Mouse (Mus musculus) kidney, adult 11 months (tissue): ENCODE measurements around the gene Mapk3.
"Not testable (repeated sequence)": the region's sequence is repeated elsewhere in the genome, so short reads cannot be mapped to it uniquely, and the experiment has no call there.

Experiments used
- DNase-seq: peaks from one replicate; pipeline ENCODE4 v3.0.0; 2022

The Mapk3 gene

GRCm38 (mm10) chr7:126759672-126760390 lies 430 bp downstream of the Mapk3 start:
- DNase-seq, result no peak

GRCm38 (mm10) chr7:126760391-126760802 lies 996 bp downstream of the Mapk3 start:
- peak; percentile 77 for DNase-seq

GRCm38 (mm10) chr7:126760956-126761355 lies 1.6 kb downstream of the Mapk3 start:
- no peak for DNase-seq

- DNase-seq, result no peak
These were observed 2.2 kb downstream of the Mapk3 start for GRCm38 (mm10) chr7:126761529-126762067.

- DNase-seq, result no peak
These were observed 3.1 kb downstream of the Mapk3 start for GRCm38 (mm10) chr7:126762471-126763008.

- DNase-seq, result no peak
These were observed 6.1 kb downstream of the Mapk3 start for GRCm38 (mm10) chr7:126765540-126765939.

- peak; percentile 63 for DNase-seq
These were observed 6.8 kb downstream of the Mapk3 start, which contains the start of gene Gdpd3 for GRCm38 (mm10) chr7:126766201-126766600. Gene Gdpd3 (plus strand): TSS chr7:126766334.

- no peak for DNase-seq
These were observed 7.6 kb downstream of the Mapk3 start for GRCm38 (mm10) chr7:126767001-126767400.

GRCm38 (mm10) chr7:126770784-126771183 lies 11.4 kb downstream of the Mapk3 start:
- no peak for DNase-seq

GRCm38 (mm10) chr7:126773351-126773750 lies 13.9 kb downstream of the Mapk3 start:
- DNase-seq, result no peak

- no peak for DNase-seq
These were observed 15.1 kb downstream of the Mapk3 start for GRCm38 (mm10) chr7:126774463-126774862.

GRCm38 (mm10) chr7:126775185-126775977 lies 16.0 kb downstream of the Mapk3 start:
- DNase-seq, result no peak

- no peak for DNase-seq
These were observed 16.5 kb downstream of the Mapk3 start for GRCm38 (mm10) chr7:126775978-126776234.

GRCm38 (mm10) chr7:126776598-126777057 lies 17.2 kb downstream of the Mapk3 start, which contains the start of gene Ypel3:
Gene Ypel3 (plus strand): TSS chr7:126776955.
- peak; percentile 96 for DNase-seq

GRCm38 (mm10) chr7:126777476-126777875 lies 18.1 kb downstream of the Mapk3 start:
- DNase-seq, result peak; percentile 52

- DNase-seq, result no peak
These were observed 18.7 kb downstream of the Mapk3 start for GRCm38 (mm10) chr7:126778147-126778546.

- not testable (repeated sequence) for DNase-seq
These were observed 19.7 kb downstream of the Mapk3 start for GRCm38 (mm10) chr7:126779101-126779500.

GRCm38 (mm10) chr7:126779983-126780970 lies 20.9 kb downstream of the Mapk3 start:
- DNase-seq, result peak; percentile 83

GRCm38 (mm10) chr7:126780971-126781635 lies 21.7 kb downstream of the Mapk3 start, which contains the start of gene Tbx6:
Gene Tbx6 (plus strand): TSS chr7:126781483.
- no peak for DNase-seq

GRCm38 (mm10) chr7:126781661-126782370 lies 22.4 kb downstream of the Mapk3 start:
- no peak for DNase-seq

GRCm38 (mm10) chr7:126782693-126783092 lies 23.3 kb downstream of the Mapk3 start:
- DNase-seq, result no peak
